Mouse (Mus musculus): ENCODE results near the gene Pnlip. TPM values are rescaled to one million over a fixed set of nuclear protein-coding genes. Genes with fewer than 3 reads are reported as not detected.
A peak's percentile ranks its signal among the peaks of the same experiment; 100 is the strongest.

Pnlip gene
- total RNA-seq, 2 experiments from 2014 or later: 2.1 to 2.6 TPM

- DNase-seq (ENCODE audit: low spot score in 2 of 2): peak in 1 of 2 experiments; percentile 28
These were observed 56.3 kb downstream of the Pnlip start for GRCm38 (mm10) chr19:58708611-58709010.

GRCm38 (mm10) chr19:58717925-58718324 lies 65.6 kb downstream of the Pnlip start:
- intact Hi-C loops (cut with DNase I): no loop called here
- DNase-seq (ENCODE audit: low spot score in 2 of 2): no peak

More at GRCm38 (mm10) chr19:58708611-58709010, 56.3 kb downstream of the Pnlip start:
- intact Hi-C loops (cut with DNase I): no loop called here

GRCm38 (mm10) chr19:58720439-58720838 lies 68.1 kb downstream of the Pnlip start:
- intact Hi-C loops (cut with DNase I): no loop called here
- DNase-seq (ENCODE audit: low spot score in 2 of 2): no peak

- DNase-seq (ENCODE audit: low spot score in 2 of 2): no peak
- intact Hi-C loops (cut with DNase I): no loop called here
These were observed 74.3 kb downstream of the Pnlip start for GRCm38 (mm10) chr19:58726551-58726950.

- no peak for DNase-seq (ENCODE audit: low spot score in 2 of 2)
- intact Hi-C loops (cut with DNase I): no loop called here
These were observed 75.5 kb downstream of the Pnlip start for GRCm38 (mm10) chr19:58727756-58728155.

GRCm38 (mm10) chr19:58728445-58729031 lies 76.2 kb downstream of the Pnlip start, which contains the start of gene Pnliprp1:
Gene Pnliprp1, plus strand, starts transcription at chr19:58728887.
- DNase-seq (ENCODE audit: low spot score in 2 of 2): peak; percentile 12 to 38
- intact Hi-C loops (cut with DNase I): no loop called here

Other genes starting within 250 kb of the Pnlip start
- gene Gfra1, start 196.6 kb upstream of the Pnlip start, total RNA-seq (2021): 10 to 100 TPM; 30.6 to 40.2 TPM
- not detected for gene Ccdc172, start 140.5 kb upstream of the Pnlip start, total RNA-seq (2021)
- not detected for gene Pnliprp1, start 76.4 kb downstream of the Pnlip start, total RNA-seq (2021)
- gene Pnliprp2, start 107.2 kb downstream of the Pnlip start, total RNA-seq (2021): not detected
- gene 1700019N19Rik, start 142.0 kb downstream of the Pnlip start, total RNA-seq (2021): under 1 TPM; 0.34 to 0.39 TPM

All from left cerebral cortex, postnatal 25 days (tissue).